Mouse (Mus musculus) limb, embryonic 14.5 days (tissue): ENCODE measurements around the gene Slc16a1. TPM values are rescaled to one million over a fixed set of nuclear protein-coding genes. Genes with fewer than 3 reads are reported as not detected.

ENCODE experiments used
- ATAC-seq: fragments of 200-750 bp; cut with Nextera tagmentation; 2 replicates; pipeline ENCODE4 v1.8.0; 2017; ENCODE audit warnings: low read depth, moderate number of reproducible peaks, moderate TSS enrichment; ENCODE audit not compliant: low FRiP score
- DNase-seq: peaks from one replicate; pipeline ENCODE4 v3.0.0-alpha.2; 2015; ENCODE audit warnings: low spot score
- H3K27ac ChIP-seq: fragments of 300-500 bp; sonication (generic); replicated peaks from 2 replicates; pipeline ENCODE4 v1.5.1; 2014; ENCODE audit warnings: low read depth, mild to moderate bottlenecking, low read length, moderate library complexity, mixed read lengths
- H3K27me3 ChIP-seq: fragments of 300-500 bp; sonication (generic); 2 replicates; pipeline ENCODE4 v1.6.1; 2014; ENCODE audit warnings: low read length, mixed read lengths; ENCODE audit not compliant: control insufficient read depth, insufficient read depth
- H3K36me3 ChIP-seq: fragments of 300-500 bp; sonication (generic); 2 replicates; pipeline ENCODE4 v1.6.1; 2014; ENCODE audit warnings: mild to moderate bottlenecking, low read length, moderate library complexity, mixed read lengths; ENCODE audit not compliant: control insufficient read depth, insufficient read depth
- H3K4me1 ChIP-seq: fragments of 300-500 bp; sonication (generic); 2 replicates; pipeline ENCODE4 v1.6.1; 2014; ENCODE audit warnings: antibody characterized with exemption, low read length, mixed read lengths; ENCODE audit not compliant: control insufficient read depth, insufficient read depth
- H3K4me2 ChIP-seq: fragments of 300-500 bp; sonication (generic); replicated peaks from 2 replicates; pipeline ENCODE4 v1.6.1; 2014; ENCODE audit warnings: low read depth, mild to moderate bottlenecking, low read length, moderate library complexity; ENCODE audit not compliant: severe bottlenecking
- H3K4me3 ChIP-seq: fragments of 300-500 bp; sonication (generic); replicated peaks from 2 replicates; pipeline ENCODE4 v1.5.1; 2014; ENCODE audit warnings: low read length
- H3K9ac ChIP-seq: fragments of 300-500 bp; sonication (generic); 2 replicates; pipeline ENCODE4 v1.6.1; 2014; ENCODE audit warnings: mild to moderate bottlenecking, low read depth, low read length, moderate library complexity; ENCODE audit not compliant: severe bottlenecking
- H3K9me3 ChIP-seq: fragments of 300-500 bp; sonication (generic); 2 replicates; pipeline ENCODE4 v1.6.1; 2016; ENCODE audit warnings: low read length; ENCODE audit not compliant: control insufficient read depth
- POLR2A ChIP-seq: fragments of 200-500 bp; IDR thresholded peaks from 2 replicates; pipeline ENCODE4 v1.8.0; 2012; ENCODE audit warnings: inconsistent platforms, mild to moderate bottlenecking, moderate library complexity, borderline replicate concordance; ENCODE audit not compliant: insufficient read depth, insufficient read length; ENCODE audit errors: extremely low read depth
- WGBS: fragments of 180-500 bp; shearing (Covaris S2); extraction: QIAGEN DNeasy Blood & Tissue Kit; methylation state at CpG from one replicate; pipeline ENCODE4 v1.1.7; 2014; 5-methylcytosine and 5-hydroxymethylcytosine counted together
- polyA plus RNA-seq, 2 experiments: library from polyadenylated mRNA; depleted of rRNA in 1 of 2; stranded (reverse) in 1 of 2; unstranded in 1 of 2; fragments of >200 nt; fragmentation: Nextera tagmentation in 1 of 2; extraction: Ambion mirVana in 1 of 2; gene quantifications; 2 replicates each; pipeline versions ENCODE4 v1.2.1 to v1.2.3; 2012 to 2014

Slc16a1 gene
- polyA plus RNA-seq, 2 experiments, result 23.3 to 46.6 TPM

DNA sequence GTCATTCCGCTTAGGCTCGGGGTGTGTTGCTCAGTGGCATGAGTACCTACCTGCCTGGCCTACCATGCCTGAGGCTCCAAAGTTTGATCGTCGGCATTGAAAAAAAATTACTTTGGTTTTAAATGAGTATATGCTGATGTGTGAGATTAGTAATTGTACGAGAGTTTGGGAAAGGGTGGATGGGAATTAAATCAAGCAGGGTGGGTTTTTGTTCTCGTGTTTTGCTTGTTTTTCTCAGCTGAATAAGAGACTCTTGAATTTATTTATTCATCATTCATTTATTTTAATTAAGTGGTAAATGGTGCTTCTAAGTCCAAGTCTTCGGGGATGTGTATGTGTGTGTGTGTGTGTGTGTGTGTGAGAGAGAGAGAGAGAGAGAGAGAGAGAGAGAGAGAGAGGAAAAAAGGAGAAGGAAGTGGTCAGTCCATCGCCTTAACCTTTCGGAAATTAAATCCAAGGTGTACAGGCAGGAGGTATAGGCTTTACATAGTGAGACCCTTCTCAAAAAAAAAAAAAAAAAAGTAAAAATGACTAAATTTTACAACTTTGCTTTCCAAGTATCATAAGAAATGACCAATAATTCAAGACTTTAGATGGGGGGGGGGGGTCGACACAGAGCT lies 1.4 kb downstream of the Slc16a1 start:
- Histone ChIP-seq H3K4me3 (peak overlapping the region; percentile 87), H3K27ac (no peak overlapping the region), H3K27me3 (no peaks in the 10 kb centered on the region), H3K36me3 (no peaks in the 10 kb centered on the region), H3K4me1 (peaks cover 3% of the 10 kb centered on the region; the same call in 1 of the 2 replicates), H3K9ac (peak overlapping the region; percentile 90), H3K4me2 (peak overlapping the region; percentile 97), H3K9me3 (no peaks in the 10 kb centered on the region)
- 19% methylated on average over 10 of the region's 10 CpGs for WGBS
- no peak for ATAC-seq
- TF ChIP-seq POLR2A, result no peak
- DNase-seq, result no peak

- peaks cover 3% of the 10 kb centered on the region; the same call in 1 of the 2 replicates for H3K4me1 ChIP-seq
- no peak overlapping the region for H3K27ac ChIP-seq
- no peak overlapping the region for H3K4me3 ChIP-seq
- DNase-seq, result no peak
- no peak overlapping the region for H3K4me2 ChIP-seq
- H3K9ac ChIP-seq, result no peak overlapping the region
- H3K9me3 ChIP-seq, result no peaks in the 10 kb centered on the region
- TF ChIP-seq POLR2A, result no peak
- no peaks in the 10 kb centered on the region for H3K36me3 ChIP-seq
- ATAC-seq, result no peak
- no peaks in the 10 kb centered on the region for H3K27me3 ChIP-seq
Observed at GRCm38 (mm10) chr3:104640855-104641254, 2.4 kb downstream of the Slc16a1 start.

DNA sequence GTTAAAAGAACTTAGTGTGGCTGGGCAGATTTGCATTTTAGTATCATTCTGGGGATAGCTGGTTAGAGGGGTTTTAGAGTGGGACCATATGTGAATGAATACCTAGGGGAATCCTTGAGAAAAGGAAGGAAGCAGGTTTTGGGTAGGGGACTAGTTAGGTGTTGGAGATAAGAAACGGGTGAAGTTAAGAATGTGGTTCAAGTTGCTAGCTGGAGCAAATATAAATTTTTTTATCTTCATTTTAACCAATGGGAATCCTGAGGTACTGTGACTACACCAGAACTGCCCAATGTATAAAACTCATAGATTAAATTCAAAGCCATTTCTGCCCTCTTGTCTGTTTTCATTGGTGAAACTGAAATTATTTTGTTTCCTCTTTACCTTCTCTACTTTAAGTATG lies 2.8 kb downstream of the Slc16a1 start:
- Histone ChIP-seq H3K36me3 (no peaks in the 10 kb centered on the region), H3K27ac (no peak overlapping the region), H3K9me3 (no peaks in the 10 kb centered on the region), H3K27me3 (no peaks in the 10 kb centered on the region), H3K9ac (no peak overlapping the region), H3K4me2 (no peak overlapping the region), H3K4me1 (peaks cover 3% of the 10 kb centered on the region; the same call in 1 of the 2 replicates), H3K4me3 (no peak overlapping the region)
- 49% methylated on average over 1 of the region's 1 CpGs for WGBS
- ATAC-seq (no peak), DNase-seq (no peak)
- no peak for TF ChIP-seq POLR2A

GRCm38 (mm10) chr3:104643113-104643512 lies 4.6 kb downstream of the Slc16a1 start:
- Histone ChIP-seq H3K9ac (no peak overlapping the region), H3K36me3 (no peaks in the 10 kb centered on the region), H3K4me1 (0 out of 2 replicates have a peak, but pooled peaks cover 3% of the 10 kb centered on the region), H3K4me2 (no peak overlapping the region), H3K4me3 (no peak overlapping the region), H3K9me3 (no peaks in the 10 kb centered on the region), H3K27me3 (no peaks in the 10 kb centered on the region), H3K27ac (no peak overlapping the region)
- ATAC-seq (no peak), DNase-seq (no peak)
- 68% methylated on average over 4 of the region's 4 CpGs for WGBS
- no peak for TF ChIP-seq POLR2A

DNA sequence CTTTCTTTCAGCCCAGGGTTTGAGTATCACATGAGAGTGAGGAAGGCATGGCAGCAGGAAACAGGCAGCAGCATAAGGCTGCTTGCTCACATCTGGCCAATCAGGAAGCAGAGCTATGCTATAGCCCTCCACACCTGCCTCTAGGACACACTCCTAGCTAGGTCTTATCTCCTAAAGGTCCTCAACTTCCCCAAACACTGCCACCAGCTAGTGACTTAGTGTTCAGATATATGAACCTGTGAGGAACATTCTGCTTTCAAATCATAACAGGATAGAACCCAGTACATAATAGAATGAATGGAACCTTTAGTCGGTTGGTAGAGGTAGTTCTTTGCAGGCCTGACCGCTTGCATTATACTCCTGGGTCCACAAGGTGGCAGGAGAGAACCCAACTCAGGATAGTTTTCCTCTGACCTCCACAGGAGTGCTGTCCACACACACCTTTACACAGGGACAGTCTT lies 5.4 kb downstream of the Slc16a1 start:
- 0 out of 2 replicates have a peak, but pooled peaks have one; percentile 53 for ATAC-seq
- Histone ChIP-seq H3K4me2 (no peak overlapping the region), H3K27ac (no peak overlapping the region), H3K9me3 (no peaks in the 10 kb centered on the region), H3K27me3 (no peaks in the 10 kb centered on the region), H3K9ac (no peak overlapping the region), H3K36me3 (no peaks in the 10 kb centered on the region), H3K4me1 (0 out of 2 replicates have a peak, but pooled peaks cover 3% of the 10 kb centered on the region), H3K4me3 (no peak overlapping the region)
- no peak for TF ChIP-seq POLR2A
- WGBS, result 10% methylated on average over 2 of the region's 2 CpGs
- DNase-seq, result peak; percentile 35
